Mouse (Mus musculus) CH12.LX (cell line): ENCODE data around the gene Map4k3. TPM values are rescaled to one million over a fixed set of nuclear protein-coding genes. Genes with fewer than 3 reads are reported as not detected.
"Not testable (repeated sequence)": the region's sequence is repeated elsewhere in the genome, so short reads cannot be mapped to it uniquely, and the experiment has no call there.

ENCODE experiments used
- DNase-seq: peaks from one replicate; pipeline ENCODE4 v3.0.0-alpha.2; 2013; ENCODE audit errors: extremely low read depth
- H3K27ac ChIP-seq: 2 replicates; pipeline ENCODE4 v1.5.1; 2012; ENCODE audit warnings: low read depth, mild to moderate bottlenecking, control low read depth, moderate library complexity; ENCODE audit not compliant: insufficient read depth
- H3K27me3 ChIP-seq: replicated peaks from 2 replicates; pipeline ENCODE3; 2012; ENCODE audit warnings: inconsistent platforms
- H3K36me3 ChIP-seq, 2 experiments: replicated peaks in 1 of 2; 2 replicates each; pipeline versions ENCODE3 to v1.6.1; 2012; ENCODE audit warnings: inconsistent platforms in 1 of 2, low read length in 1 of 2, mild to moderate bottlenecking in 1 of 2, mixed read lengths in 1 of 2, moderate library complexity in 1 of 2; ENCODE audit not compliant: control insufficient read depth in 1 of 2, insufficient read depth in 1 of 2
- H3K4me1 ChIP-seq, 2 experiments: 2 replicates each; pipeline ENCODE4 v1.6.1; 2012; ENCODE audit warnings: inconsistent platforms in 1 of 2, moderate library complexity in 1 of 2; ENCODE audit not compliant: insufficient read depth in 2 of 2, control insufficient read depth in 1 of 2
- H3K4me2 ChIP-seq: 2 replicates; pipeline ENCODE4 v1.6.1; 2012; ENCODE audit warnings: low read depth, mild to moderate bottlenecking, control low read depth; ENCODE audit not compliant: poor library complexity, insufficient read depth, severe bottlenecking
- H3K4me3 ChIP-seq, 3 experiments: fragments of 150-350 bp in 1 of 3; sonication (generic) in 1 of 3; replicated peaks in 1 of 3; 2 replicates each; pipeline versions ENCODE3 to v1.5.1; 2011 to 2012; ENCODE audit warnings: low read depth in 2 of 3, low read length in 2 of 3, mild to moderate bottlenecking in 2 of 3, moderate library complexity in 2 of 3, control low read depth in 1 of 3, improper control_type of control experiment in 1 of 3, inconsistent platforms in 1 of 3, mixed read lengths in 1 of 3; ENCODE audit not compliant: poor library complexity in 1 of 3
- H3K79me2 ChIP-seq: replicated peaks from 2 replicates; pipeline ENCODE4 v1.6.1; 2012; ENCODE audit warnings: mild to moderate bottlenecking, moderate library complexity; ENCODE audit not compliant: control insufficient read depth, poor library complexity, insufficient read depth, severe bottlenecking; ENCODE audit errors: extremely low read depth
- H3K9ac ChIP-seq: 2 replicates; pipeline ENCODE4 v1.6.1; 2012; ENCODE audit warnings: low read depth, mild to moderate bottlenecking, control low read depth, moderate library complexity; ENCODE audit not compliant: insufficient read depth
- H3K9me3 ChIP-seq: replicated peaks from 2 replicates; pipeline ENCODE3; 2012; ENCODE audit warnings: low read length, inconsistent platforms, mixed read lengths
- CHD1 ChIP-seq: IDR thresholded peaks from 2 replicates; pipeline ENCODE4 v1.6.1; 2012; ENCODE audit warnings: low read depth, low read length, improper control_type of control experiment, inconsistent platforms
- MAZ ChIP-seq: IDR thresholded peaks from 2 replicates; pipeline ENCODE4 v1.6.1; 2012; ENCODE audit warnings: low read depth, mild to moderate bottlenecking, inconsistent platforms, low read length, improper control_type of control experiment, moderate library complexity
- NELFE ChIP-seq: IDR thresholded peaks from 2 replicates; pipeline ENCODE4 v1.6.1; 2011; ENCODE audit warnings: low read depth, low read length, improper control_type of control experiment
- NRF1 ChIP-seq: IDR thresholded peaks from 2 replicates; pipeline ENCODE4 v1.6.1; 2014; ENCODE audit warnings: low read depth, mild to moderate bottlenecking, inconsistent platforms, low read length, improper control_type of control experiment, moderate library complexity
- POLR2A ChIP-seq: IDR thresholded peaks from 2 replicates; pipeline ENCODE4 v1.6.1; 2011; ENCODE audit warnings: low read depth, mild to moderate bottlenecking, improper control_type of control experiment, low read length
- POLR2AphosphoS2 ChIP-seq: IDR thresholded peaks from 2 replicates; pipeline ENCODE4 v1.6.1; 2011; ENCODE audit warnings: low read depth, low read length, improper control_type of control experiment
- SIN3A ChIP-seq: IDR thresholded peaks from 2 replicates; pipeline ENCODE4 v1.6.1; 2012; ENCODE audit warnings: low read length, improper control_type of control experiment, inconsistent platforms
- TBP ChIP-seq: conservative IDR thresholded peaks from 2 replicates; pipeline ENCODE4 v1.6.1; 2011; ENCODE audit warnings: low read depth, low read length, improper control_type of control experiment
- TCF12 ChIP-seq: IDR thresholded peaks from 2 replicates; pipeline ENCODE4 v1.6.1; 2014; ENCODE audit warnings: low read depth, mild to moderate bottlenecking, inconsistent platforms, low read length, improper control_type of control experiment
- ZC3H11A ChIP-seq: IDR thresholded peaks from 2 replicates; pipeline ENCODE4 v1.6.1; 2012; ENCODE audit warnings: low read depth, mild to moderate bottlenecking, inconsistent platforms, low read length, improper control_type of control experiment
- ZMIZ1 ChIP-seq: IDR thresholded peaks from 2 replicates; pipeline ENCODE4 v1.6.1; 2012; ENCODE audit warnings: low read depth, mild to moderate bottlenecking, inconsistent platforms, low read length, improper control_type of control experiment
- ZNF384 ChIP-seq: IDR thresholded peaks from 2 replicates; pipeline ENCODE4 v1.6.1; 2012; ENCODE audit warnings: low read depth, low read length, improper control_type of control experiment, inconsistent platforms
- dilution Hi-C: fragments of 300-500 bp; cut with MboI; formaldehyde crosslinking; loops from 2 replicates; pipeline ENCODE4 v1.14.3; 2020; ENCODE audit warnings: low sequenced_read_pairs; ENCODE audit not compliant: extremely low pct_unique_long_range_greater_than_20kb, extremely low pct_ligation_motif_present
- in situ Hi-C: fragments of 300-500 bp; cut with MboI; formaldehyde crosslinking; loops from 3 replicates; pipeline ENCODE4 v1.14.3; 2019; ENCODE audit warnings: low sequenced_read_pairs, low pct_ligation_motif_present, low pct_unique_long_range_greater_than_20kb, mixed read lengths
- polyA plus RNA-seq: library from polyadenylated mRNA; unstranded; fragments of >175 nt; gene quantifications from 2 replicates; pipeline ENCODE4 v1.2.1, GENCODE M21; 2012; ENCODE audit warnings: low read depth; ENCODE audit not compliant: insufficient read length
- total RNA-seq, 2 experiments: library from RNA; depleted of rRNA; stranded (reverse); fragments of 300-350 nt in 1 of 2; fragments of >200 nt in 1 of 2; gene quantifications; 2 replicates each; pipeline ENCODE4 v1.2.3; 2012 to 2014

The Map4k3 gene
- total and polyA plus RNA-seq, 3 experiments = 2.7 to 4.3 (median 3.2) TPM

DNA sequence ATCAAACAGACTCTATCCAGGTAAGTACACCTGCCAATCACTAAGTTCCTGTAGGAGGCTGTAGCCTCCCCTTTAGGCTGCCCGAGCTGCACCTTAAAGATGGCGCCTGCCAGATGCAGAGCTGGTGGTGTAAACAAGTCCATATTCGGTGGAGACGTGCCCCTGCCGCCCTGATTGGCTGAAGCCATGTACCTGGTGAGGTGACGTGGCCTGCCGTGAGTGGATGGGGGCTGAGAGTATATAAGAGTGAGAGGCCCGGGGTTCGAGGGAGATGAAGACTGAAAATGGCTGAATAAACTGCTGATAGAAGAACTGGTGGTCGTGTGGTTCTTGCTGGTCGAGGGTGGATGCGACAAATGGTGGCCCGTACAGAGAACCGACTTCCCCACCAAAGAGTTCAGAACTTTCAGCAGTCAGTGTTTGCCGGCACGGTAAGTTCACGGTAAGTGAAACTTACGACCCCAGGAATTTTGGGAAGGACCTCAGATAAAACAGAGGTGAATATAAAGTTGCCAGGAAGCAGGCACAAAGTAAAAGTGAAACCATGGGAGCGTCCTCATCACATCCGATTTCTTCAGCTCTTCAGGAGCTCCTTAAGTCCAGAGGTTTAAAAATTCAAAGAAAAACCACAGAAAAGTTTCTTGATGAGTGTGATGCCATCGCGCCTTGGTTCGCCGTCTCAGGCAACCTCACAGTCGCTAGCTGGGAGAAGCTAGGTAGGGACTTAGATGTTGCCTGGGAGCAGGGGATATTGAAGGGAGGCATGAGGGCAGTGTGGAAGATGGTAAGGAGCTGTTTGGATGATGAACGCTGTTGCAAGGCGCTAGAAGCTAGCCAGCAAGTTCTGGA lies 164.3 kb downstream of the Map4k3 start:
- dilution Hi-C loops = loop anchor here (25.0 kb wide), 1 partner anchor 102 kb away; no protein-coding TSS in a partner anchor
- Histone ChIP-seq H3K4me1 (peaks cover 8 to 35% of the 10 kb centered on the region in 2 experiments; a peak in 3 of 4 replicates), H3K4me3 (peak overlapping the region; percentile 61 to 95 (median 78)), H3K27ac (peak overlapping the region; percentile 90), H3K4me2 (0 out of 2 replicates have a peak overlapping the region, but pooled peaks have one; percentile 34), H3K36me3 (peaks cover 27 to 42% of the 10 kb centered on the region in 2 experiments), H3K9ac (peak overlapping the region; percentile 93), H3K79me2 (peaks cover 26% of the 10 kb centered on the region)
- DNase-seq = peak; percentile 91
- H3K27me3 ChIP-seq = not testable (repeated sequence)
- TF ChIP-seq POLR2A (peak; percentile 84), TBP (peak; percentile 90), SIN3A (peak; percentile 55; the same call in 1 of the 2 replicates), ZMIZ1 (0 out of 2 replicates have a peak, but pooled peaks have one; percentile 50), NRF1 (peak; percentile 41; the same call in 1 of the 2 replicates), NELFE (peak; percentile 80; the same call in 1 of the 2 replicates), TCF12 (peak; percentile 67), CHD1 (0 out of 2 replicates have a peak, but pooled peaks have one; percentile 49)
- TF ChIP-seq, all 38 proteins: peak for 8; not testable (repeated sequence) for 30
- in situ Hi-C loops = loop anchor here (25.0 kb wide), 1 partner anchor 277 kb away; the partner anchor contains the start of genes Dhx57 and Morn2
- H3K9me3 ChIP-seq = not testable (repeated sequence)

GRCm38 (mm10) chr17:80562792-80563191 lies 165.5 kb downstream of the Map4k3 start:
- peaks cover 4 to 30% of the 10 kb centered on the region in 2 experiments; a peak in 3 of 4 replicates for H3K4me1 ChIP-seq
- peaks cover 26% of the 10 kb centered on the region for H3K79me2 ChIP-seq
- peaks cover 7% of the 10 kb centered on the region for H3K9me3 ChIP-seq
- H3K27ac ChIP-seq = no peak overlapping the region
- peaks cover 21 to 30% of the 10 kb centered on the region in 2 experiments for H3K36me3 ChIP-seq
- H3K4me3 ChIP-seq = no peak overlapping the region
- TF ChIP-seq MAZ (no peak), ZC3H11A (no peak), ZNF384 (no peak), POLR2AphosphoS2 (no peak)
- in situ Hi-C loops (loop anchor here (25.0 kb wide), 1 partner anchor 275 kb away; the partner anchor contains the start of genes Dhx57 and Morn2), dilution Hi-C loops (loop anchor here (25.0 kb wide), 1 partner anchor 100 kb away; no protein-coding TSS in a partner anchor)
- no peak for DNase-seq
- H3K9ac ChIP-seq = no peak overlapping the region; the same call in 1 of the 2 replicates
- H3K27me3 ChIP-seq = no peaks in the 10 kb centered on the region
- 0 out of 2 replicates have a peak overlapping the region, but pooled peaks have one; percentile 10 for H3K4me2 ChIP-seq
